Mouse (Mus musculus) myocyte (in vitro differentiated cells): ENCODE data around the gene Cenpw. TPM values are rescaled to one million over a fixed set of nuclear protein-coding genes. Genes with fewer than 3 reads are reported as not detected.

Experiments used
- H3K27me3 ChIP-seq: one replicate; pipeline ENCODE4 v1.6.1; 2011; ENCODE audit not compliant: control insufficient read depth, insufficient read depth, insufficient read length
- H3K36me3 ChIP-seq: one replicate; pipeline ENCODE4 v1.6.1; 2011; ENCODE audit not compliant: control insufficient read depth, insufficient read depth
- H3K4me2 ChIP-seq: one replicate; pipeline ENCODE4 v1.6.1; 2011; ENCODE audit warnings: low read depth, control low read depth
- H3K4me3 ChIP-seq: one replicate; pipeline ENCODE4 v1.5.1; 2011; ENCODE audit warnings: mild to moderate bottlenecking, control low read depth, moderate library complexity
- H3K79me2 ChIP-seq: one replicate; pipeline ENCODE4 v1.6.1; 2011; ENCODE audit not compliant: control insufficient read depth, insufficient read depth
- H3ac ChIP-seq: one replicate; pipeline ENCODE4 v1.6.1; 2011; ENCODE audit not compliant: control insufficient read depth, insufficient read length
- CEBPB ChIP-seq: IDR thresholded peaks from 2 replicates; pipeline ENCODE4 v1.6.1; 2011; ENCODE audit warnings: mild to moderate bottlenecking, moderate library complexity; ENCODE audit not compliant: poor library complexity, insufficient read depth, severe bottlenecking
- E2F4 ChIP-seq: IDR thresholded peaks from one replicate; pipeline ENCODE4 v1.6.1; 2011; ENCODE audit warnings: mild to moderate bottlenecking, control low read depth, moderate library complexity; ENCODE audit not compliant: insufficient read depth
- MAX ChIP-seq: IDR thresholded peaks from one replicate; pipeline ENCODE4 v1.6.1; 2011; ENCODE audit warnings: low read depth, mild to moderate bottlenecking, control low read depth
- MYOD1 ChIP-seq, 3 experiments: IDR thresholded peaks; one replicate each; pipeline ENCODE4 v1.6.1; 2011; ENCODE audit warnings: control low read depth in 2 of 3, low read depth in 2 of 3, mild to moderate bottlenecking in 2 of 3, moderate library complexity in 1 of 3; ENCODE audit not compliant: insufficient read length in 2 of 3, control insufficient read depth in 1 of 3
- MYOG ChIP-seq, 3 experiments: IDR thresholded peaks; one replicate each; pipeline ENCODE4 v1.6.1; 2011; ENCODE audit warnings: control low read depth in 2 of 3, low read depth in 2 of 3, mild to moderate bottlenecking in 2 of 3; ENCODE audit not compliant: insufficient read length in 2 of 3, control insufficient read depth in 1 of 3, insufficient read depth in 1 of 3
- POLR2A ChIP-seq: IDR thresholded peaks from one replicate; pipeline ENCODE4 v1.6.1; 2011; ENCODE audit warnings: low read depth, mild to moderate bottlenecking, control low read depth, moderate library complexity; ENCODE audit not compliant: insufficient read length
- POLR2AphosphoS2 ChIP-seq: IDR thresholded peaks from one replicate; pipeline ENCODE4 v1.6.1; 2011; ENCODE audit warnings: low read depth, control low read depth; ENCODE audit not compliant: insufficient read length
- REST ChIP-seq: IDR thresholded peaks from one replicate; pipeline ENCODE4 v1.6.1; 2011; ENCODE audit warnings: mild to moderate bottlenecking, control low read depth, moderate library complexity; ENCODE audit not compliant: insufficient read depth, insufficient read length
- SRF ChIP-seq: IDR thresholded peaks from one replicate; pipeline ENCODE4 v1.6.1; 2011; ENCODE audit warnings: low read depth; ENCODE audit not compliant: control insufficient read depth, insufficient read length
- TCF12 ChIP-seq: IDR thresholded peaks from one replicate; pipeline ENCODE4 v1.6.1; 2011; ENCODE audit warnings: mild to moderate bottlenecking, control low read depth; ENCODE audit not compliant: poor library complexity, insufficient read depth, severe bottlenecking
- TCF3 ChIP-seq: IDR thresholded peaks from one replicate; pipeline ENCODE4 v1.6.1; 2011; ENCODE audit warnings: low read depth, control low read depth; ENCODE audit not compliant: insufficient read length
- USF1 ChIP-seq: IDR thresholded peaks from one replicate; pipeline ENCODE4 v1.6.1; 2011; ENCODE audit warnings: low read depth, mild to moderate bottlenecking, control low read depth, moderate library complexity
- polyA plus RNA-seq: library from polyadenylated mRNA; unstranded; fragments of >200 nt; fragmentation: generic; extraction: Trizol; gene quantifications from one replicate; pipeline ENCODE4 v1.2.1, GENCODE M21; 2012; ENCODE audit warnings: missing spikeins

The Cenpw gene
- 10.9 TPM for polyA plus RNA-seq

DNA sequence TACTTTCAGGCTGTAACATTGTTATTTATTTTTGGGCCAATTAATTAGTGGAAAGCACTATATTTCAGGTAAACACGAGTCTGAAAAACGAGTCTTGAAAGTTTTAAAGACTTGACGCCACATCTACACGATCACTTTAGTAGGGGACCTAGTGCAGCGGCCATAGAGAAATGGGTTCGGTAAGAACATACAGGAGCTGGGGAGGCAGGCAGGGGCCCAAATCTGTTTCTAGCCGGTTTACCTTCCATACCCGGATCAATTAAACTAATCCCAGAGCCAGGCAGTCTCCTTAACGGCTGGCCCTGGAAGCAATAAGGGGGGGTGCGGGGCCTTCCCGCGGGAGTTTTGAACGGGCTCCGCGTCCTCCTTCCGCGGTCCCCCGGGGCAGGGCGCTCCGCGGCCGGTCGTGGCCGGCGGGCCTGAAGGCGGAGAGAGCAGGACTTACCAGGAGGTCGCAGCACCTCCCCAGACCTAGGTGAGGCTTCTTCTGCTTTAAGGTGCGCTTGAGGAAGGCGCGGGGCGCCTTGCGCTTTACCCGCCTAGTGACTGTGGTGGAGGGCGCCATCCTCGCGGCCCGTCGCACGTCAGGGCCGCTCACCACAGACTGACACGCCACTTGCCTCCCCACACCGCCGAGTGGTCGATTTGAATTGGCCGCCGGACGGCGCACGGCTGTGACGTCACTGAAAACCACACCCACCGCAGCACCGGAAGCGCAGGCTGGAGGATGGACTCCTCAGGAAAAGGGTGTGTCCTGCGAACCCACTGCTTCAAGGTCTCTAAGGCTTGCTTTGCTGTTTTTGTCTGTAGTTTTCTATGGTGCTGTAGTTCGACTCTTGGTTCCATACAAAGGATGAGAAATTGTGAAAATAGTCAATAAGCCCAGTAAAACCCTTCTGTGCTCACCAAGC lies at the start of gene Cenpw:
Gene Cenpw, minus strand, starts transcription at position 645 of the 911 bp plus-strand sequence.
- Histone ChIP-seq H3K79me2 (peaks cover 22% of the 10 kb centered on the region), H3K36me3 (no peaks in the 10 kb centered on the region), H3K27me3 (no peaks in the 10 kb centered on the region), H3K4me3 (peak within 1 kb of the TSS; percentile 64), H3K4me2 (peak within 1 kb of the TSS; percentile 82), H3ac (peak within 1 kb of the TSS; percentile 55)
- TF ChIP-seq REST (peak; percentile 13), USF1 (no peak), MAX (peak; percentile 25), CEBPB (no peak), MYOD1 (IDR thresholded peaks at IDR 0.05; ENCODE audit: control insufficient read depth in 1 of 3, insufficient read length in 2 of 3, low read depth in 2 of 3) (peak in 1 of 3 experiments; percentile 42), TCF3 (no peak), MYOG (IDR thresholded peaks at IDR 0.05; ENCODE audit: control insufficient read depth in 1 of 3, insufficient read depth in 1 of 3, insufficient read length in 2 of 3, low read depth in 2 of 3) (peak in 1 of 3 experiments; percentile 38), SRF (peak; percentile 81), POLR2A (peak; percentile 89), POLR2AphosphoS2 (peak; percentile 92), TCF12 (no peak), E2F4 (peak; percentile 99)

DNA sequence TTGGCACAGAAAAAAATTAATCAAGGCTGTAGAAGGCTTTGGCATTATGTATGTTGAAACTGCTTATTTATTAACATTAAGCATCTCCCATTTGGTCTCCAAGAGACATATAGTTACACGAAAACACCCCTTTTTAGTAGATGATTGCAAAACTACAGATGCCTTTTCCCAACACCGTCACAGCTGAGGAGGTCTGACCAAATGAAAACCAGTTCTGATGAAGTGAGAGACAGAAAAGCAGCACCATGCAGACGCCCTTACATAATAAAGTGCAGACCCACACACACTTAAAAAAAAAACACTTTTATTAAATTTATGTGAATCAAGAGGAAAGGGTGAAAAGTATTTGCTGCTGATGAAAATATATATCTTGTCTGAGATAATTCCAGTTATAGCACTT lies 49.3 kb upstream of the Cenpw start:
- H3ac ChIP-seq = no peak overlapping the region
- TF ChIP-seq POLR2A (no peak), TCF3 (no peak), MYOD1 (IDR thresholded peaks at IDR 0.05; ENCODE audit: control insufficient read depth in 1 of 3, insufficient read length in 2 of 3, low read depth in 2 of 3) (no peak), E2F4 (no peak), MAX (no peak), REST (no peak), CEBPB (no peak), MYOG (IDR thresholded peaks at IDR 0.05; ENCODE audit: control insufficient read depth in 1 of 3, insufficient read depth in 1 of 3, insufficient read length in 2 of 3, low read depth in 2 of 3) (no peak), SRF (no peak)
- H3K4me3 ChIP-seq = no peak overlapping the region
- H3K79me2 ChIP-seq = no peaks in the 10 kb centered on the region
- H3K36me3 ChIP-seq = no peaks in the 10 kb centered on the region
- no peak overlapping the region for H3K4me2 ChIP-seq
- H3K27me3 ChIP-seq = no peaks in the 10 kb centered on the region

DNA sequence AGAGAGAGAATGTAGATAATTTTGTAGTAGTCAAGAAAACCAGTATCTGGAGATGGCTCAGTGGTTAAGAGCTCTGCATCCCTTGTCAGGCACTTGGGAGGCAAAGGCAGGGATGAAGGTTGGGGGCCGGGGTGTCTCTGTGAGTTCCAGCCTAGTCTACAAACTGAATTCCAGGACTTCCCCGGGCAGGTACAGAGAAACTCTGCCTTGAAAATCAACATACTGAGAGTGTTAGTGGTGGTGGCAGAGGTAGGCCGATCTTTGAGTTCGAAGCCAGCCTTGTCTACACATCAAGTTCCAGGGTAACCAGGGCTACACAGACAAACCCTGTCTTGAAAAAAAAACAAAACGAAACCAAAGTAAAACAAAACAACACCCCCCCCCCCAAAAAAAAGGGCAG lies 859 bp downstream of the Cenpw start:
- Histone ChIP-seq H3K79me2 (peaks cover 22% of the 10 kb centered on the region), H3K4me3 (peak overlapping the region; percentile 64), H3K36me3 (no peaks in the 10 kb centered on the region), H3K27me3 (no peaks in the 10 kb centered on the region), H3ac (peak overlapping the region; percentile 55), H3K4me2 (peak overlapping the region; percentile 82)
- TF ChIP-seq CEBPB (no peak), TCF3 (no peak), POLR2AphosphoS2 (no peak), TCF12 (no peak), POLR2A (no peak), USF1 (no peak), MAX (no peak), MYOG (IDR thresholded peaks at IDR 0.05; ENCODE audit: control insufficient read depth in 1 of 3, insufficient read depth in 1 of 3, insufficient read length in 2 of 3, low read depth in 2 of 3) (no peak), REST (no peak), MYOD1 (IDR thresholded peaks at IDR 0.05; ENCODE audit: control insufficient read depth in 1 of 3, insufficient read length in 2 of 3, low read depth in 2 of 3) (no peak), SRF (no peak)

DNA sequence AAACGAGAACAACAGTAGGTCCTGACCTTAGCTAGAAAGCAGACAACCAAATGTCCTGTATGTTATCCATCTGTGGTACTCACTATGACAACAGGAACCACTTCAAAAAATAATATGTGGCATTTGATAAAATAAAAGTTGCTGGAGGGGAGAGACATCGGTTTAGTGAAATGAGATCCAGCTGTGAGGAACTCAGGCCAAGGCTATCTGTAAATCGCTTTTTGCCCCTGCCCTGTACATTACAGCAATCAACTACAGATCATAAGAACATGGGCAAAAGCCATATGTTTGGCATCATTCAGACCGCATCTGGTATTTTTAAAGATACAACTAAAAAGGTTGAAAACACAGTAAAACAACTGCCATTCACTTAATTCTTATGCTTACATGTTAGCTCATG lies 32.7 kb downstream of the Cenpw start:
- H3K4me3 ChIP-seq = no peak overlapping the region
- TF ChIP-seq MAX (no peak), TCF12 (no peak), POLR2A (no peak), E2F4 (no peak), POLR2AphosphoS2 (no peak), MYOD1 (IDR thresholded peaks at IDR 0.05; ENCODE audit: control insufficient read depth in 1 of 3, insufficient read length in 2 of 3, low read depth in 2 of 3) (no peak), CEBPB (no peak), REST (no peak), TCF3 (no peak), MYOG (IDR thresholded peaks at IDR 0.05; ENCODE audit: control insufficient read depth in 1 of 3, insufficient read depth in 1 of 3, insufficient read length in 2 of 3, low read depth in 2 of 3) (no peak), SRF (no peak), USF1 (no peak)
- H3K79me2 ChIP-seq = no peaks in the 10 kb centered on the region
- no peaks in the 10 kb centered on the region for H3K36me3 ChIP-seq
- H3K27me3 ChIP-seq = no peaks in the 10 kb centered on the region
- no peak overlapping the region for H3K4me2 ChIP-seq
- no peak overlapping the region for H3ac ChIP-seq
